Mouse (Mus musculus) v-Abl transformed pro-B cells (cell line): ENCODE measurements around the gene Tnfsfm13.

ENCODE experiments used
- in situ Hi-C, 2 experiments: fragments of 400-800 bp; cut with MboI; formaldehyde crosslinking; loops; one replicate each; pipeline ENCODE4 v1.15.1; 2025; ENCODE audit not compliant: unreplicated experiment in 2 of 2

The Tnfsfm13 gene

GRCm38 (mm10) chr11:69695361-69696181 lies at the start of gene Tnfsfm13, which contains the start of gene Tnfsf12:
Gene Tnfsfm13 (minus strand): TSS chr11:69696098.
Gene Tnfsf12 (minus strand): TSS chr11:69695849.
- in situ Hi-C loops: loop anchor here in 1 of 2 experiments (25.0 kb wide), 1 partner anchor 517 kb away; the partner anchor contains the start of genes Slc16a11 and Slc16a13

- in situ Hi-C loops: loop anchor here (5.0 kb wide), 2 partner anchors 146 to 221 kb away; partner anchors contain the start of gene Tmem95 (in 2 of the 2)
These were observed 35.5 kb upstream of the Tnfsfm13 start for GRCm38 (mm10) chr11:69731408-69731807.

GRCm38 (mm10) chr11:69729063-69729462 lies 33.2 kb upstream of the Tnfsfm13 start:
- in situ Hi-C loops: loop anchor here in 1 of 2 experiments (10.0 kb wide), 1 partner anchor 226 kb away; no protein-coding TSS in a partner anchor

GRCm38 (mm10) chr11:69725951-69726350 lies 30.1 kb upstream of the Tnfsfm13 start:
- in situ Hi-C loops: loop anchor here in 1 of 2 experiments (10.0 kb wide), 1 partner anchor 229 kb away; no protein-coding TSS in a partner anchor

- in situ Hi-C loops: loop anchor here (10.0 to 25.0 kb wide), 2 partner anchors 232 to 464 kb away; no protein-coding TSS in a partner anchor
These were observed 27.2 kb upstream of the Tnfsfm13 start for GRCm38 (mm10) chr11:69723074-69723473.

- in situ Hi-C loops: loop anchor here (10.0 to 25.0 kb wide), 2 partner anchors 234 to 466 kb away; no protein-coding TSS in a partner anchor
These were observed 25.0 kb upstream of the Tnfsfm13 start for GRCm38 (mm10) chr11:69720852-69721251.

- in situ Hi-C loops: loop anchor here in 1 of 2 experiments (25.0 kb wide), 1 partner anchor 468 kb away; no protein-coding TSS in a partner anchor
These were observed 23.5 kb upstream of the Tnfsfm13 start for GRCm38 (mm10) chr11:69719423-69719822.

- in situ Hi-C loops: loop anchor here in 1 of 2 experiments (25.0 kb wide), 1 partner anchor 469 kb away; no protein-coding TSS in a partner anchor
These were observed 22.8 kb upstream of the Tnfsfm13 start for GRCm38 (mm10) chr11:69718661-69719060.

GRCm38 (mm10) chr11:69716953-69717352 lies 21.1 kb upstream of the Tnfsfm13 start:
- in situ Hi-C loops: loop anchor here in 1 of 2 experiments (25.0 kb wide), 1 partner anchor 470 kb away; no protein-coding TSS in a partner anchor

GRCm38 (mm10) chr11:69715929-69716328 lies 20.0 kb upstream of the Tnfsfm13 start:
- in situ Hi-C loops: loop anchor here in 1 of 2 experiments (25.0 kb wide), 1 partner anchor 471 kb away; no protein-coding TSS in a partner anchor

- in situ Hi-C loops: loop anchor here in 1 of 2 experiments (25.0 kb wide), 1 partner anchor 472 kb away; no protein-coding TSS in a partner anchor
These were observed 19.6 kb upstream of the Tnfsfm13 start for GRCm38 (mm10) chr11:69715482-69715881.

GRCm38 (mm10) chr11:69714636-69715329 lies 18.9 kb upstream of the Tnfsfm13 start:
- in situ Hi-C loops: loop anchor here in 1 of 2 experiments (25.0 kb wide), 1 partner anchor 473 kb away; no protein-coding TSS in a partner anchor

- in situ Hi-C loops: loop anchor here in 1 of 2 experiments (25.0 kb wide), 1 partner anchor 474 kb away; no protein-coding TSS in a partner anchor
These were observed 17.2 kb upstream of the Tnfsfm13 start for GRCm38 (mm10) chr11:69712954-69713672.

GRCm38 (mm10) chr11:69711082-69711481 lies 15.2 kb upstream of the Tnfsfm13 start:
- in situ Hi-C loops: loop anchor here in 1 of 2 experiments (25.0 kb wide), 1 partner anchor 476 kb away; no protein-coding TSS in a partner anchor

GRCm38 (mm10) chr11:69710470-69710869 lies 14.6 kb upstream of the Tnfsfm13 start:
- in situ Hi-C loops: loop anchor here in 1 of 2 experiments (25.0 kb wide), 1 partner anchor 477 kb away; no protein-coding TSS in a partner anchor

- in situ Hi-C loops: loop anchor here in 1 of 2 experiments (25.0 kb wide), 1 partner anchor 478 kb away; no protein-coding TSS in a partner anchor
These were observed 13.9 kb upstream of the Tnfsfm13 start for GRCm38 (mm10) chr11:69709554-69710446.

- in situ Hi-C loops: loop anchor here in 1 of 2 experiments (25.0 kb wide), 1 partner anchor 479 kb away; no protein-coding TSS in a partner anchor
These were observed 12.8 kb upstream of the Tnfsfm13 start for GRCm38 (mm10) chr11:69708614-69709265.
